ENCODE assay signal across 9 mouse cellular contexts in the genomic region with DNA sequence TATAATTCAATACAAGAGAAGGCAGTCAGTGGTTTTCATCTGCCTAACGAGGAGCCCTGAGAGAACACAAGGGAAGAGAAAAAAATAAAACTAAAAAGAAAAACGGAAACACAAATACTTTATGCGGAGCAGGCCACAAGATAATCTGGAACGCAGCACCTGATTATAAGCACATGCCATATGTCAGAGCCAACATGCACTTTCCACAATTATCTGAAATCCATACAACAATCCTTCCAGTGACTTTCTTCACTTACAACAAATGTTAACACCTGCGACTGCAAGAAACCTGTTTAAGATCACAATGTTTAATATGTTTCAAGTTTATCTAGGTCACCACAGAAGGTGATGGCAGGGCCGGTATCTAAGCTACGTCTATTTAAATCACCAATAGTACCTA. TPM values are rescaled to one million over a fixed set of nuclear protein-coding genes. Genes with fewer than 3 reads are reported as not detected.
DNase-seq lines count a peak whose midpoint lies in the region; ATAC-seq and TF ChIP-seq lines count a peak whose summit lies in the region.
"Had no signal": no experiment of that assay in that cellular context is flagged by ENCODE, and none has a peak within 500 bp of the region (broad histone marks: within the 10 kb centered on the region; RNA-seq: fewer than 3 reads in every experiment).

No protein-coding gene starts in this region.

- H3K4me1 ChIP-seq in heart, embryonic 11.5 days (ENCODE audit: control insufficient read depth, insufficient read depth, low read length), result peaks cover 11% of the 10 kb centered on the region; the same call in 1 of the 2 replicates
- H3K4me1 ChIP-seq in CH12.LX (ENCODE audit: control insufficient read depth in 1 of 2, insufficient read depth in 2 of 2), result peaks cover 5 to 38% of the 10 kb centered on the region in 2 experiments; a peak in 3 of 4 replicates
- no peaks in the 10 kb centered on the region; the same call in 1 of the 2 replicates for H3K4me1 ChIP-seq in forebrain, postnatal 0 days (ENCODE audit: insufficient read depth)
- H3K4me1 ChIP-seq in liver, embryonic 15.5 days (replicated peaks), result peaks cover 28% of the 10 kb centered on the region

- peak overlapping the region; percentile 88 for H3K9ac ChIP-seq in heart, embryonic 11.5 days (ENCODE audit: low read depth, low read length)
- peak overlapping the region; percentile 95 for H3K9ac ChIP-seq in CH12.LX (ENCODE audit: insufficient read depth, low read depth)
- peak overlapping the region; percentile 90 for H3K9ac ChIP-seq in forebrain, postnatal 0 days
- H3K9ac ChIP-seq in liver, embryonic 15.5 days, result peak overlapping the region; percentile 80

- intact Hi-C loops in heart, postnatal 36 days (cut with DNase I), result no loop called here

- H3K36me3 ChIP-seq in heart, embryonic 11.5 days (ENCODE audit: control insufficient read depth, insufficient read depth, low read length), result peaks cover 2% of the 10 kb centered on the region; the same call in 1 of the 2 replicates
- peaks cover 10 to 30% of the 10 kb centered on the region in 2 experiments for H3K36me3 ChIP-seq in CH12.LX (replicated peaks in 1 of 2; ENCODE audit: control insufficient read depth in 1 of 2, insufficient read depth in 1 of 2, low read length in 1 of 2)
- H3K36me3 ChIP-seq in forebrain, postnatal 0 days (ENCODE audit: insufficient read depth), result peaks cover 7% of the 10 kb centered on the region; the same call in 1 of the 2 replicates
- H3K36me3 ChIP-seq in liver, embryonic 15.5 days (replicated peaks), result peaks cover 21% of the 10 kb centered on the region

- no peak for TF ChIP-seq CTCF in CH12.LX (conservative IDR thresholded peaks at IDR 0.05 in 1 of 2, IDR thresholded peaks at IDR 0.05 in 1 of 2; ENCODE audit: low read depth in 2 of 2, low read length in 2 of 2)
- no peak for TF ChIP-seq CTCF in forebrain, postnatal 0 days (IDR thresholded peaks at IDR 0.05; ENCODE audit: low read depth)

- TF ChIP-seq EP300 in CH12.LX (IDR thresholded peaks at IDR 0.05; ENCODE audit: low read length), result no peak

- TF ChIP-seq RAD21 in CH12.LX (IDR thresholded peaks at IDR 0.05; ENCODE audit: low read depth, low read length), result no peak

- no peak for DNase-seq in heart, postnatal 36 days
- DNase-seq in CH12.LX (ENCODE audit: extremely low read depth), result no peak
- DNase-seq in forebrain, postnatal 0 days, result no peak
- no peak for DNase-seq in gastrocnemius, postnatal 4 days (ENCODE audit: low spot score in 2 of 2)
- DNase-seq in cerebellum, adult 9-11 months, result no peak
- DNase-seq: layer of hippocampus, adult 9-11 months had no signal

- in situ Hi-C loops in CH12.LX (cut with MboI; ENCODE audit: low pct_ligation_motif_present, low pct_unique_long_range_greater_than_20kb, low sequenced_read_pairs), result no loop called here

- peak overlapping the region; percentile 74 for H3K4me2 ChIP-seq in heart, embryonic 11.5 days
- peak overlapping the region; percentile 98 for H3K4me2 ChIP-seq in CH12.LX (ENCODE audit: insufficient read depth, low read depth, poor library complexity, severe bottlenecking)
- H3K4me2 ChIP-seq in forebrain, postnatal 0 days (ENCODE audit: low read depth), result peak overlapping the region; percentile 64
- H3K4me2 ChIP-seq in liver, embryonic 15.5 days, result peak overlapping the region; percentile 89

- H3K27ac ChIP-seq in heart, embryonic 11.5 days (ENCODE audit: low read depth, low read length), result no peak overlapping the region
- H3K27ac ChIP-seq in CH12.LX (ENCODE audit: insufficient read depth, low read depth), result no peak overlapping the region
- H3K27ac ChIP-seq in forebrain, postnatal 0 days (ENCODE audit: low read depth, low read length), result no peak overlapping the region
- H3K27ac ChIP-seq in liver, embryonic 15.5 days (replicated peaks), result 0 out of 2 replicates have a peak overlapping the region, but pooled peaks have one; percentile 29

- H3K4me3 ChIP-seq in heart, embryonic 11.5 days (ENCODE audit: low read depth, low read length), result peak overlapping the region; percentile 90
- peak overlapping the region; percentile 86 to 97 (median 95) for H3K4me3 ChIP-seq in CH12.LX (replicated peaks in 1 of 3; ENCODE audit: low read depth in 2 of 3, low read length in 2 of 3, poor library complexity in 1 of 3)
- H3K4me3 ChIP-seq in forebrain, postnatal 0 days (ENCODE audit: low read depth, low read length), result peak overlapping the region; percentile 97
- peak overlapping the region; percentile 90 for H3K4me3 ChIP-seq in liver, embryonic 15.5 days (replicated peaks)

- ATAC-seq in heart, embryonic 11.5 days (replicated peaks; ENCODE audit: insufficient number of reproducible peaks, low FRiP score, low TSS enrichment), result no peak
- ATAC-seq in forebrain, postnatal 0 days, result no peak
- ATAC-seq in liver, embryonic 15.5 days (ENCODE audit: insufficient read depth), result no peak
- no peak for ATAC-seq in inflammation-experienced regulatory T-cells, adult 6 months

- WGBS in heart, embryonic 11.5 days (ENCODE audit: insufficient replicate concordance), result 30% methylated on average over 7 of the region's 7 CpGs
- 41% methylated on average over 7 of the region's 7 CpGs for WGBS in forebrain, postnatal 0 days
- WGBS in liver, embryonic 15.5 days (ENCODE audit: insufficient replicate concordance), result 22% methylated on average over 7 of the region's 7 CpGs

- peaks cover 37% of the 10 kb centered on the region for H3K79me2 ChIP-seq in CH12.LX (replicated peaks; ENCODE audit: control insufficient read depth, extremely low read depth, insufficient read depth, poor library complexity, severe bottlenecking)

- dilution Hi-C loops in CH12.LX (cut with MboI; ENCODE audit: extremely low pct_ligation_motif_present, extremely low pct_unique_long_range_greater_than_20kb, low sequenced_read_pairs), result no loop called here

- no peaks in the 10 kb centered on the region for H3K27me3 ChIP-seq in heart, embryonic 11.5 days (ENCODE audit: control insufficient read depth, insufficient read depth, low read length)
- no peaks in the 10 kb centered on the region for H3K27me3 ChIP-seq in CH12.LX (replicated peaks)
- no peaks in the 10 kb centered on the region for H3K27me3 ChIP-seq in forebrain, postnatal 0 days (ENCODE audit: insufficient read depth, low read length)
- H3K27me3 ChIP-seq in liver, embryonic 15.5 days, result no peaks in the 10 kb centered on the region

- H3K9me3 ChIP-seq in heart, embryonic 11.5 days (replicated peaks; ENCODE audit: control insufficient read depth, low read length), result no peaks in the 10 kb centered on the region
- H3K9me3 ChIP-seq in CH12.LX (replicated peaks; ENCODE audit: low read length), result no peaks in the 10 kb centered on the region
- no peaks in the 10 kb centered on the region for H3K9me3 ChIP-seq in forebrain, postnatal 0 days (ENCODE audit: low read length)
- H3K9me3 ChIP-seq in liver, embryonic 15.5 days (replicated peaks), result no peaks in the 10 kb centered on the region

- TF ChIP-seq POLR2A in CH12.LX (IDR thresholded peaks at IDR 0.05; ENCODE audit: low read depth, low read length), result no peak; the same call in 1 of the 2 replicates

TF ChIP-seq in CH12.LX, 34 proteins besides CTCF, POLR2A, EP300 and RAD21 (continues in another document):
- TF ChIP-seq NELFE (IDR thresholded peaks at IDR 0.05; ENCODE audit: low read depth, low read length) (no peak), MEF2A (IDR thresholded peaks at IDR 0.05; ENCODE audit: borderline replicate concordance, low read depth, low read length) (no peak), BHLHE40 (IDR thresholded peaks at IDR 0.05; ENCODE audit: low read depth, low read length) (peak; percentile 27; the same call in 1 of the 2 replicates), SMC3 (IDR thresholded peaks at IDR 0.05; ENCODE audit: low read depth, low read length) (no peak), GABPA (IDR thresholded peaks at IDR 0.05; ENCODE audit: insufficient replicate concordance, low read depth, low read length) (no peak), KAT2A (IDR thresholded peaks at IDR 0.05; ENCODE audit: insufficient replicate concordance, low read length) (no peak), E2F4 (IDR thresholded peaks at IDR 0.05; ENCODE audit: insufficient replicate concordance, low read depth, low read length) (no peak), MAZ (IDR thresholded peaks at IDR 0.05; ENCODE audit: low read depth, low read length) (no peak), RCOR1 (conservative IDR thresholded peaks at IDR 0.05; ENCODE audit: low read depth, low read length) (no peak), POLR2AphosphoS2 (IDR thresholded peaks at IDR 0.05; ENCODE audit: low read depth, low read length) (no peak), PAX5 (IDR thresholded peaks at IDR 0.05; ENCODE audit: low read length) (no peak), ETS1 (conservative IDR thresholded peaks at IDR 0.05; ENCODE audit: low read depth, low read length) (no peak), JUND (conservative IDR thresholded peaks at IDR 0.05; ENCODE audit: low read depth, low read length) (no peak), CHD2 (IDR thresholded peaks at IDR 0.05; ENCODE audit: low read length) (no peak), TCF12 (IDR thresholded peaks at IDR 0.05; ENCODE audit: low read depth, low read length) (no peak)

RNA-seq across cellular contexts. Expression of gene Asb5, which starts 0.8 kb away (rescaled TPM):
- 5.5 and 6.8 TPM in 2 replicates for polyA plus RNA-seq in heart, embryonic 11.5 days (2014; fragmentation: Nextera tagmentation; extraction: Ambion mirVana)
- 10 to 100 TPM; 21.6 to 23.5 TPM for total RNA-seq in heart, postnatal 36 days (2021)
- total RNA-seq in CH12.LX (2012; rRNA removed) (not detected in 2 replicates), CH12.LX (2014; rRNA removed) (not detected in 2 replicates)
- 0.74 TPM in 1 of 2 replicates, not detected in the other for polyA plus RNA-seq in CH12.LX (2012; ENCODE audit: insufficient read length, low read depth)
- 1.8 and 2.2 TPM in 2 replicates for total RNA-seq in forebrain, postnatal 0 days (2014; rRNA removed)
- polyA plus RNA-seq in forebrain, postnatal 0 days (2015; fragmentation: Nextera tagmentation; extraction: Ambion mirVana), result 8.4 and 10.2 TPM in 2 replicates
- polyA plus RNA-seq in liver, embryonic 15.5 days (2015; fragmentation: Nextera tagmentation; extraction: Ambion mirVana), result 1.3 and 2.4 TPM in 2 replicates
- not detected for polyA plus RNA-seq in inflammation-experienced regulatory T-cells, adult 6 months (2017; shearing (Covaris generic))
- total RNA-seq in gastrocnemius, postnatal 4 days (2021), result 10 to 100 TPM; 83.7 to 90.5 TPM

RNA-seq across cellular contexts. Expression of gene Spcs3, which starts 1.2 kb away (rescaled TPM):
- 71.1 and 77.9 TPM in 2 replicates for polyA plus RNA-seq in heart, embryonic 11.5 days (2014; fragmentation: Nextera tagmentation; extraction: Ambion mirVana)
- 10 to 100 TPM; 43.2 to 47.0 TPM for total RNA-seq in heart, postnatal 36 days (2021)
- total RNA-seq in CH12.LX (2012; rRNA removed), result 89.4 and 97.8 TPM in 2 replicates
- total RNA-seq in CH12.LX (2014; rRNA removed), result 220 and 241 TPM in 2 replicates
- polyA plus RNA-seq in CH12.LX (2012; ENCODE audit: insufficient read length, low read depth), result 106 and 113 TPM in 2 replicates
- total RNA-seq in forebrain, postnatal 0 days (2014; rRNA removed), result 39.4 and 48.5 TPM in 2 replicates
- polyA plus RNA-seq in forebrain, postnatal 0 days (2015; fragmentation: Nextera tagmentation; extraction: Ambion mirVana), result 29.9 and 39.3 TPM in 2 replicates
- 57.2 and 60.2 TPM in 2 replicates for polyA plus RNA-seq in liver, embryonic 15.5 days (2015; fragmentation: Nextera tagmentation; extraction: Ambion mirVana)
- polyA plus RNA-seq in inflammation-experienced regulatory T-cells, adult 6 months (2017; shearing (Covaris generic)), result 100 to 1,000 TPM; 115 to 184 (median 120) TPM
- 10 to 100 TPM; 34.8 to 37.6 TPM for total RNA-seq in gastrocnemius, postnatal 4 days (2021)
